Mouse (Mus musculus) retina, adult 2 months (tissue): Measurements from ENCODE around the gene Hoxb6.

ENCODE experiments used
- DNase-seq: peaks from one replicate; pipeline ENCODE4 v3.0.0-alpha.2; 2012; ENCODE audit warnings: low read depth, low spot score

Gene Hoxb6

DNA sequence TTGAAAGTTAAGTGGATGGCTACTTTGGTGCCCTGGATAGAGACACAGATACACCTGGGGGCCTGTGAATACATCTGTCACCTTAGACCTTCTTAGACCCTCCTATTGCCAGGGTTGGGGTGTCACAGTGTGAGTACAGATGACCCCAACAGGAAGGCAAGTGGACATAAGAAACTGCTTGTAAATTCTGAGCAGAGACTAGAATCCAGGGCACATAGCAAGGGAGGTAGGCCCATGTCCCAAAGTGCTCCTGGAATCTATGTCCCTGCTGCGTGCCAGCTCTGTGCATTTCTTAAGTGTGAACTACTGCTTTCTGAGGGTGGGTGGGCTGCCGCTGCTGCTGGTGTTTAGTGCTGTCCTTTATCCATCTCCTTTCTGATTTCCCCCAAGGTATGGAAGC, 58.5 kb downstream of the Hoxb6 start:
- DNase-seq = no peak
